30 mouse cellular contexts compared by ENCODE assay signal in genomic region chr10:91116958-91117357, GRCm38 (mm10). TPM values are rescaled to one million over a fixed set of nuclear protein-coding genes. Genes with fewer than 3 reads are reported as not detected.
DNase-seq lines count a peak whose midpoint lies in the region; ATAC-seq and TF ChIP-seq lines count a peak whose summit lies in the region.
"Had no signal": no experiment of that assay in that cellular context is flagged by ENCODE, and none has a peak within 500 bp of the region (broad histone marks: within the 10 kb centered on the region; RNA-seq: fewer than 3 reads in every experiment).

No protein-coding gene starts in this region.

- H3K4me1 ChIP-seq in heart, adult 2 months (ENCODE audit: control insufficient read depth, insufficient read depth, low read length), result peaks cover 2% of the 10 kb centered on the region; the same call in 1 of the 2 replicates
- H3K4me1 ChIP-seq in midbrain, embryonic 13.5 days (replicated peaks), result peaks cover 6% of the 10 kb centered on the region

- TF ChIP-seq EP300 in heart, adult 2 months (IDR thresholded peaks at IDR 0.05; ENCODE audit: insufficient read depth, low read depth, low read length), result no peak

- H3K4me2 ChIP-seq in midbrain, embryonic 13.5 days (replicated peaks), result no peak overlapping the region
- H3K4me2 ChIP-seq: forebrain, embryonic 12.5 days; heart, embryonic 15.5 days; hindbrain, embryonic 13.5 days; limb, embryonic 15.5 days; midbrain, embryonic 11.5 days had no signal

- peak in 1 of 2 experiments; percentile 9 for DNase-seq in heart, adult 2 months
- no peak for DNase-seq in heart, postnatal 10 days
- peak; percentile 15 for DNase-seq in thymus, postnatal 4 days
- no peak for DNase-seq in thymus, postnatal 14 days
- peak; percentile 18 for DNase-seq in brain, adult 2 months (ENCODE audit: low read depth, low spot score)
- DNase-seq in spleen, postnatal 10 days (ENCODE audit: low spot score in 2 of 2), result no peak
- no peak for DNase-seq in urinary bladder, adult 18-20 months (ENCODE audit: low spot score in 2 of 2)
- DNase-seq: adrenal gland, adult 2 months; adrenal gland, postnatal 36 days; cerebellum, adult 2 months; cerebellum, postnatal 14 days; forebrain, postnatal 0 days; heart, postnatal 4 days; kidney, postnatal 36 days; liver, postnatal 0 days; lung, postnatal 36 days; retina, postnatal 1 day; right cerebral cortex, postnatal 14 days; thymus, adult 18-20 months had no signal

- intact Hi-C loops in heart, adult 2 months (cut with DNase I), result no loop called here
- intact Hi-C loops in heart, postnatal 10 days (cut with DNase I), result no loop called here

- TF ChIP-seq POLR2A in heart, adult 2 months (IDR thresholded peaks at IDR 0.05; ENCODE audit: insufficient read depth, low read depth, low read length), result 0 out of 2 replicates have a peak, but pooled peaks have one; percentile 23

- H3K9me3 ChIP-seq in midbrain, embryonic 13.5 days, result no peaks in the 10 kb centered on the region
- H3K9me3 ChIP-seq: forebrain, embryonic 12.5 days; heart, embryonic 10.5 days; heart, embryonic 15.5 days; hindbrain, embryonic 13.5 days; limb, embryonic 10.5 days; limb, embryonic 15.5 days had no signal

- no peak overlapping the region for H3K9ac ChIP-seq in heart, adult 2 months (ENCODE audit: low read depth, low read length)
- H3K9ac ChIP-seq in midbrain, embryonic 13.5 days (replicated peaks), result no peak overlapping the region
- H3K9ac ChIP-seq: forebrain, embryonic 12.5 days; forebrain, postnatal 0 days; heart, embryonic 15.5 days; hindbrain, embryonic 13.5 days; limb, embryonic 15.5 days; liver, postnatal 0 days had no signal

- no peak overlapping the region for H3K27ac ChIP-seq in heart, adult 2 months
- H3K27ac ChIP-seq in midbrain, embryonic 13.5 days, result no peak overlapping the region
- H3K27ac ChIP-seq: forebrain, embryonic 12.5 days; heart, embryonic 10.5 days; heart, embryonic 15.5 days; hindbrain, embryonic 13.5 days; limb, embryonic 10.5 days; limb, embryonic 15.5 days; stomach, postnatal 0 days had no signal

- no peaks in the 10 kb centered on the region for H3K27me3 ChIP-seq in heart, adult 2 months (ENCODE audit: control insufficient read depth, insufficient read depth, low read length)
- H3K27me3 ChIP-seq in midbrain, embryonic 13.5 days, result no peaks in the 10 kb centered on the region
- H3K27me3 ChIP-seq: forebrain, embryonic 12.5 days; heart, embryonic 15.5 days; hindbrain, embryonic 13.5 days; limb, embryonic 15.5 days had no signal

- no peaks in the 10 kb centered on the region for H3K79me2 ChIP-seq in heart, adult 2 months (replicated peaks; ENCODE audit: control insufficient read depth, insufficient read depth, low read length)

- peaks cover 59% of the 10 kb centered on the region for H3K36me3 ChIP-seq in heart, adult 2 months (ENCODE audit: control insufficient read depth, insufficient read depth, low read length)
- peaks cover 86% of the 10 kb centered on the region for H3K36me3 ChIP-seq in midbrain, embryonic 13.5 days

- ATAC-seq in midbrain, embryonic 13.5 days, result no peak
- ATAC-seq: activated CD4-positive, CD25-positive, alpha-beta regulatory T cell, adult 4 months; forebrain, postnatal 0 days; intestine, postnatal 0 days; liver, postnatal 0 days had no signal

- 78% methylated on average over 12 of the region's 12 CpGs for WGBS in heart, adult 2 months
- 91% methylated on average over 12 of the region's 12 CpGs for WGBS in midbrain, embryonic 13.5 days

- no peak overlapping the region for H3K4me3 ChIP-seq in heart, adult 2 months
- H3K4me3 ChIP-seq in midbrain, embryonic 13.5 days (replicated peaks), result no peak overlapping the region
- H3K4me3 ChIP-seq: forebrain, embryonic 12.5 days; heart, embryonic 10.5 days; heart, embryonic 15.5 days; hindbrain, embryonic 13.5 days; limb, embryonic 10.5 days; limb, embryonic 15.5 days had no signal

- TF ChIP-seq CTCF in heart, adult 2 months (IDR thresholded peaks at IDR 0.05), result no peak

RNA-seq across cellular contexts. Expression of gene Slc25a3, which starts 6.9 kb away (rescaled TPM):
- 1,000 to 10,000 TPM; 2,279 to 2,697 TPM for total RNA-seq in heart, adult 2 months (2021)
- 1,459 and 1,712 TPM in 2 replicates for polyA plus RNA-seq in heart, adult 2 months (2012; rRNA removed)
- total RNA-seq in heart, postnatal 10 days (2021), result 1,000 to 10,000 TPM; 2,219 to 2,275 TPM
- polyA plus RNA-seq in midbrain, embryonic 13.5 days (2015; fragmentation: Nextera tagmentation; extraction: Ambion mirVana), result 469 and 478 TPM in 2 replicates

RNA-seq across cellular contexts. Expression of gene Ikbip, which starts 34.2 kb away (rescaled TPM):
- 10 to 100 TPM; 18.7 to 20.2 TPM for total RNA-seq in heart, adult 2 months (2021)
- polyA plus RNA-seq in heart, adult 2 months (2012; rRNA removed), result 4.2 and 8.3 TPM in 2 replicates
- total RNA-seq in heart, postnatal 10 days (2021), result 10 to 100 TPM; 24.1 to 25.1 TPM
- 15.9 and 18.7 TPM in 2 replicates for polyA plus RNA-seq in midbrain, embryonic 13.5 days (2015; fragmentation: Nextera tagmentation; extraction: Ambion mirVana)

RNA-seq across cellular contexts. Expression of gene Apaf1, which starts 34.4 kb away (rescaled TPM):
- 1 to 10 TPM; 5.2 to 5.6 TPM for total RNA-seq in heart, adult 2 months (2021)
- polyA plus RNA-seq in heart, adult 2 months (2012; rRNA removed), result 3.9 and 6.4 TPM in 2 replicates
- 10 to 100 TPM; 15.1 to 16.4 TPM for total RNA-seq in heart, postnatal 10 days (2021)
- 17.3 and 20.1 TPM in 2 replicates for polyA plus RNA-seq in midbrain, embryonic 13.5 days (2015; fragmentation: Nextera tagmentation; extraction: Ambion mirVana)

Comparison
In these comparisons a context has a peak if more than half of its experiments do, and no peak if none do; other contexts are left out.
1. DNase-seq: peak in thymus, postnatal 4 days (single experiment) and brain, adult 2 months (single experiment); none in heart, postnatal 10 days (0 of 2), thymus, postnatal 14 days (single experiment), spleen, postnatal 10 days (0 of 2) and urinary bladder, adult 18-20 months (0 of 2).